Mouse (Mus musculus): ENCODE results near the gene Cdc42ep1.
"Not testable (repeated sequence)": the region's sequence is repeated elsewhere in the genome, so short reads cannot be mapped to it uniquely, and the experiment has no call there.

The Cdc42ep1 gene

DNA sequence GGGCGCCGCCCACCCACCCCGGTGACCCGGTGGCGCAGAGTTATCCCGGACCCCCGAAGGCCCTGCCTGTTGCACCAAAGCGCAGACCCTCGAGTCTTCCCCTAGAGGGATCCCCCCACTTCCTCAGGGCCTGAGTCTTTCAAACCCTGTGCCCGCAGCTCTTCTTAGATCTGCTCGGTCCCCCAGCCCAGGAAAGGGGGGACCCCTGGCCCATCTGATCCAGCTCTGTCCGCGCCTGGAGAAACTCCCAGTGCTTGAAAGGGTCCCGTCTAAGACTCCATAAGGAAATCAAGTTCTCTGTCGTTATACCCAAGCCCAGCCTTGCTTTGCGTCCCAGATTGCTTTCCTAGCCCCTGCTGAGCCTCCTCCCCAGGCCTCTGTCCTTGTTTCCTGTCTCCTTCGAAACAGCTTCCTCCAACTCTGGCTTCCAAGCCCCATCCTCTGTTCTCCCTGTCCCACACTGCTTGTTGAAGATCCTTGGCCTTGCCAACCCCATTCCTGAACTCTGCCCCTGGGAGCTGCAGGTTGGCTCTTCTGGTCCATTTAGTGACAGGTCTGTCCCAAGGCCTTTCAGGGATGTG, 35.5 kb downstream of the Cdc42ep1 start:
- no peak for DNase-seq (ENCODE audit: low read depth, low spot score)

- not testable (repeated sequence) for DNase-seq (ENCODE audit: low read depth, low spot score)
Observed at GRCm38 (mm10) chr15:78878792-78879516, 36.5 kb downstream of the Cdc42ep1 start.

DNA sequence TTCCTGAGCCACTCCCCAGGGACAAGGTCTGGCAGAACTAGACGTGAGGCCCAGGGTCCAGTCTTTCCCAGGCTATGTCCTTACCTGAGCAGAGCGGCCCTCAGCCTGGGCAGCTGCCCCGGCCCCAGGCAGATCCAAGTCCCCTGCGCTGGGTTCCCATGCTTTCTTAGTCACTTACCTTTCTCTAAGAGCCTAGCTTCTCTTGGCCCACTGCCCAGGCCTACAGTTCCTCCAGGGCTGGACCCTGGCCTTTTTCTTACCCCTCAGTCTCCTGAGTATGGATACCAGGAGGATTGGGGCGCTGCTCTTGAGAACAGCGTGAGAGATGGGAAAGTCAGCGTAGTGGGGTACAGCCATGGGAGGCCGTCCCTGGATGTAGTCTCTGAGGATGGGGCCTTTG, 38.0 kb downstream of the Cdc42ep1 start:
- DNase-seq (ENCODE audit: low read depth, low spot score) = no peak

- no peak for DNase-seq (ENCODE audit: low read depth, low spot score)
Observed at GRCm38 (mm10) chr15:78881828-78882227, 39.4 kb downstream of the Cdc42ep1 start.

DNA sequence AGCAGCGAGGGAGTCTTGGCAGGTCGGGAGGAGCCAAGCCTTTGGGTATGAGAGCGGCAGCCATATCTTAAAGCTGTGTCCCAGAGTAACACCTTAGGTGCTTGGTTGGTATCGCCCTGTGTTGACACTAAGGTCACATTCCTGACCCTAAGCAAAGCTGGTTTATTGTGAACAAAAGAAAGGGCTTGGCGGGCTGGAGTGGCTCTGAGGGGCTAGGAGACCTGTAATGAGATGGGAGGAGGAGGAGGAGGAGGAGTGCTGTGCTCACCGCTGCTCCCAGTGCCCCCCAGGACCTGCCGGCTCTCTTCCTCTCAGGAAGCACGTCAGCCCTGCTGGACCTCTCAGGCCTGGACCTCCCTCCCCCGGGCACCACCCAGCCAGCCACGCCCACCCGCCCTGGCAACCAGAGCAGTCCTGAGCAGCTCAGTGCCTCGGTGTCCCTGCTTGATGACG, 47.0 kb downstream of the Cdc42ep1 start:
- no peak for DNase-seq (ENCODE audit: low read depth, low spot score)

GRCm38 (mm10) chr15:78892440-78892839, 50.0 kb downstream of the Cdc42ep1 start:
- no peak for DNase-seq (ENCODE audit: low read depth, low spot score)

- DNase-seq (ENCODE audit: low read depth, low spot score) = no peak
Observed at GRCm38 (mm10) chr15:78894726-78895125, 52.3 kb downstream of the Cdc42ep1 start.

- DNase-seq (ENCODE audit: low read depth, low spot score) = no peak
Observed at GRCm38 (mm10) chr15:78895741-78896140, 53.3 kb downstream of the Cdc42ep1 start.

DNA sequence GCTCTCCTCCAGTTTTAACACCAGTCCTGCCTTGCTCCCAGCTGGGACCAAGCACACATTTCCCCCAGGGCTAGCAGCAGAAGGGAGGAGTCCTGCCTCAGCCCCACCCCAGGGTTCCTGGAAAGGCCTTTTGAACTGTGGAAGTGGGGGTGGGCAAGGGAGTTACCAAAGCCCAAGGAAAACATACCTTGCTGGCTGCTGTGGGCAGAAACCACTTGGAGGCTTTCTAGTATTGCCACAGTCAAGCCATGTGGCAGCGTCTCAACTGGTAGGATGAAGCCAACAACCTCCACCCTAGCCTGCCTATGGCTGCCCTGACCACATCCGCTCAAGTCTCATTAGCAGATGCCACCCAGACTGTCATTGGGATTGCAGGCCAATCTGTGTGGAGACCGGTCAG, 53.7 kb downstream of the Cdc42ep1 start:
- DNase-seq (ENCODE audit: low read depth, low spot score) = no peak

DNA sequence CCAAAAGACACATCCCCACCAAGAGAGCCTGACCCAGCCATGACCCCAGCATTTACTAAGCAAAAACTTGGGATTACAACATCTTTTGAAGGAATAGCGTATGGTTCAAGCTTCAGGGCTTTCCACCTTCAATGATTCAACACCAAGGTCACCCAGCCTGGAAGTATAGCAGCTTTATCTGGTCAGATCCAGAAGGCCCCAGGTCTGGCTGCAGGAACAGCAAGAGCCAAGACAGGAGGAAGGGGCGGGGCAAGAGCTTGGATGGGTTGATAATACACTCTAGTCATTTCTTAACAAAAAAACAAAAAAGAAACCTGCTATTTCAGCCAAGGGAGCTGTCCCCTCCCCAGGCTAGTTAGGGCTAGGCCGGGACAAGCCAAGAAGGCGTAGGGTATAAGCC, 55.1 kb downstream of the Cdc42ep1 start:
- DNase-seq (ENCODE audit: low read depth, low spot score) = no peak

DNA sequence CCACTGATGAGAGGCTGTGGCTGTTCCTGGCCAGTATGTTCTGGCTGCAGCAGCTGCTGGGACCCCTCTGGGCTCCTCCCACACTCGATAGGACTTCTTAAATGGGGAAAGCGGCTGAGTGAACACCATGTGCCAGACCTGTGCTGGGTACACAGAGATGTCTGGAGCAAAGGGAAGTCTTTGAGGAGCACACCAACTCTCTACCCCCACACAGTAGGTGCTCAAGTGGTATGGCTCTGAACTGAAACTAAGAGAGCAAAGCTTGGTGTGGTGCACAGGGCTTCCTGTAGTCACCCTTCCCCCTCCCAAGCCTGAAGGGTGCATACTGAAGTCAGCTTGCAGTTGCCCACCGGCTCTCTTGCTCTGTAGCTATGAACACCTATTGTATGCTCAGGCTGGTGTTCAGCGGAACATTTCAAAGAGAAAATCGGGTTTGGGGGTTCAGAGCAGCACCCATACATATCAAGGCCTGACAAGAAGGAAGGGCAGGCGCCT, 56.1 kb downstream of the Cdc42ep1 start:
- DNase-seq (ENCODE audit: low read depth, low spot score) = no peak

DNA sequence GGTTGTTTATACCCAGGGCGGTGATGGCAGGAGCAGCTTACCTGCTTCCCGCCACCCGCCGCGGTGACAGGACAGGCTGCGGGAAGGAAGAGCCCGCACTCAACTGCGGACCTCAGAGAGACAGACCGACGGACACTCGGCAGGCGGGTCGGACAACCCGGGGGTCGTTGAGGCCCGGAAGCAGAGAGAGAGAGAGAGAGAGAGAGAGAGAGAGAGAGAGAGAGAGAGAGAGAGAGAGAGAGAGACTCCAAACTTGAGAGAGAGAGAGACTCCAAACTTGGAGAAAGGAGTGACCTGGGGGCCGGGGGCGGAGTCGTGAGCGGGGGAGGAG, 57.0 kb downstream of the Cdc42ep1 start, which contains the start of gene Gm49510:
TSS of gene Gm49510 (plus strand) at position 259 of the 331 bp plus-strand sequence.
- no peak for DNase-seq (ENCODE audit: low read depth, low spot score)

DNA sequence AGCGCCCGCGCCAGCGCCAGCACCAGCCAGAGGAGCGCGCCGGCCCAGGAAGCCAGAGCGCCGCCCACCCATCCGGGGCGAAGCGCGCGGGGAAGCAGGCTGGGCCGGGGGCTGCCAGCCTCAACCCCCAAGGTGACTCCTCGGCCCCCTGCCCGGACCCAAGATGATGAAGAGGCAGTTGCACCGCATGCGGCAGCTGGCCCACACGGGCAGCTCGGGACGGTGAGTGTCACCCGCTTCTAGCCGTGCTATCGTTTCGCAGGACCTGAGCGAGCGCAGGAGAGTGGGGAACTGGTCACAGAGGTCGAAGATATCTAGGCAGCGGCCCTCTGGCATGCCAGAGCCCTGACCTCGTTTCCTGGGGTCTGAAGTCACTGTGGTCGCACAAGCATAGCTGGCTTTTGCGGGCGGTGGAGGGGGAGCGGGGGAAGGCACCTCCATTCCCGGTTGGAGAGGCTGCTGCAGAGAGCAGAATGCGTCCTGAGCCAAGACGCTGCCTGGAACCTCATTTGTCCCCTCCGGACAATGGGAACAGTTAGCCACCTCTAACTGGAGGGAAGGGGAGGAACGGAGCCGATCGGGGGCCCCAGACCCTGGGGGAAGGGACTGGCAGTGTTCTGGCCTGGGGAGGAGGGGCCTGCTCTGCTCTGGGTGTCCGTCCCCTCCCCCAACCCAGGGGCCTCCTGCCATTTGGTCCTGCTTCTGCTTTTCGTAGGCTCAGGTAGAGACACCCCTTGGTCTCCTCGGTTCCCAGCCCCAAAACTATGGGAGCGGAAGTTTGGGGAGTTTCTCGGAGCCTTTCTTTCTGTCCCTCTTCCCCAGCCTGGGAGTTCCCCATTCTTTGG, 57.5 kb downstream of the Cdc42ep1 start, which contains the start of gene Sh3bp1:
TSS of gene Sh3bp1 (plus strand) at position 29 of the 845 bp plus-strand sequence.
- peak; percentile 71 for DNase-seq (ENCODE audit: low read depth, low spot score)
